Mouse (Mus musculus) spleen, embryonic (tissue): ENCODE results near the gene Gprin2.

Experiments used
- CTCF ChIA-PET: fragments of 350-600 bp; sonication (Branson Sonifier 250); formaldehyde crosslinking; loops from one replicate; lab custom pipeline; 2022; lab: Charles Lee

The Gprin2 gene

GRCm38 (mm10) chr14:34201231-34202035 is at the start of gene Gprin2:
Gene Gprin2, minus strand, starts transcription at chr14:34201653.
- CTCF ChIA-PET, result no interaction called here

DNA sequence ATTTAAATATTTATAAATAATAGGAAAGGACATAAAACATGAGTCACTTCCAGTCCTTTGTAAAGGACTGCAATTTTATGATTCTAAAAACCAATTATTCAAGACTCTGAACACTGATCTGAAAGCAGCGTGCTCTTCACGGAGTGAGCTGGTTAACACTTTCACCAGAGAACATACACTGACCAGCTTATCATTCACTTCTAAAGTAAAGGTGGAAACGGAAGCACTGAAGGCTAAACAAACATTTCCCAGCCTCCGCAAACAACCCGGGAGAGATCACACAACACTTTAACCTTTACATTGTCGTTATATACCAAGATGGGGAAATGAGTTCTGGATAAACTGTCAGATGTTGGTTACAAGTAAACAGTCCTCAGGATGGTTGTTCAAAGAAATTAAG is 39.2 kb upstream of the Gprin2 start:
- CTCF ChIA-PET, result no interaction called here

- CTCF ChIA-PET, result no interaction called here
Measured at GRCm38 (mm10) chr14:34240263-34240662, 38.8 kb upstream of the Gprin2 start.

DNA sequence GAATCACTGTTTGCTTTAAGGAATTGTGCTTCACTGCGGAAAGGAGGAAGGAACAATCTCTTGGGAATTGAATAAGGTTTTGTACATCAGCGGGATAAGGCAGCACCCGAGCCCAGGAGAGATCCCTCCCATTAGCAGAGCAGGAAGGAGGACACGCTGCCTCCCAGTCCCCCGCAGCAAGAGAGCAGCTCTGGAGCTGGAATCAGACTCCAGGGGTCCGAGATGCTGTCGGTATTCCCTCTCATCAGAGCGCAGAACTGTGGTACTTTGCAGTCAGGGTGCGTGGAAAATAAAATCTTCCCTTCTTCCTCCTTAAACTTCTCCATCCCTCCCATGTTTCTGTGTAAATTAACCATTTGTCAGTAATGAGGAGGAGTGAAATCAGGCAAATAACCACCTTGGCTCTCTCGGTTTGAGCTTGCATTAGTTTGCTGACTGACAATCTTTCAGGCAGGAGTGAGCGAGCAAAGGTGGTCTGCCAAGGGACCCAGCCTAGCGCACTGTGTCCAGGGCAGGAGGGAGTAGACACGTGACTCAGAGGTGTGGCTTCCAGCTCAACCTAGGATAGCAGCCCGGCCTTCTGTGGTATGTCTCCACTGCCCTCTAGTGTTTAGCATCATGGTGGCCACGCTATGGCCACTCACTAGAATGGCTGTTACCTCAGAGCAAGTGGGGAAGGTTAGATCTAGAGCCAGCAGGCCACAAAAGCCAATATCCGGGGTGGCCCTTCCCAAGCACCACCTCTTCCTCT is 33.4 kb upstream of the Gprin2 start:
- CTCF ChIA-PET, result no interaction called here

GRCm38 (mm10) chr14:34233846-34234245 is 32.4 kb upstream of the Gprin2 start:
- CTCF ChIA-PET, result no interaction called here

DNA sequence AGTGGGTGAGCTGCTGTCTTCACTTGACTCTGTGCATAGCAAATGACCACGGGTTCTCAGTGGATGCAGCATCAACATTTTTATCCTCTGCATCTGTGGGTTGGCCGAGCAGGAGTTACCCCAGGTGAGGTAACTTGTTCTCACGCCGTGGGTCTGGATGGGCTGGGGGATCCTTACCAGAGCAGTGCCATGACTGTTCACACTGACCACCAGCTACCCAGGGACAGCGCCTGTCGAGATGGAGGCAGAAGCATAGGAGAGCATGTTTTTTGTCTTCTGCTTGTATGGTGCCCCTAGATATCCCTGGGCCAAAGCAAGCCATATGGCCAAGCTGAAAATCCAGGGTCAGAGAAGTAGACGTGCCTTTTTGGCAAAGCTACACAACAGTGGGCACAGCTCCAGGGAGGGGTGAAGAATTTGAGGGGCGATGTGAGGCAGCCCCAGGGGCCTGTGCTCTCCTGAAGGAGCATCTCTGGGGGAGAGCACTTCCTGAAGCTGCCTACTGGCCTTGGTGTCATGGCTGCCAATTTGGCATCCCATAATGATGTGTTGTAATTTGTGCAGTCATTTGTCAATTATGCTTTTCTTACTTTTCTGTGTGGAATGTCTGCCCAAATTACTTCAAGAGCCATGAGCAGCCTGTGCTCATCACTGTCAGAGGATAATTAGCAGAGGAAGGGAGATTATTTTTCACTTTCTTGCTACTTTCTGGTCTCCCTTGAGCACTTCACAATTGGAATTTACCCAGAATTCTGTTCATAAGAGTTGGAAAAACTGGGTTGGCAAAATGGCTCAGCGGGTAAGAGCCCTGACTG is 31.6 kb upstream of the Gprin2 start:
- CTCF ChIA-PET, result no interaction called here

DNA sequence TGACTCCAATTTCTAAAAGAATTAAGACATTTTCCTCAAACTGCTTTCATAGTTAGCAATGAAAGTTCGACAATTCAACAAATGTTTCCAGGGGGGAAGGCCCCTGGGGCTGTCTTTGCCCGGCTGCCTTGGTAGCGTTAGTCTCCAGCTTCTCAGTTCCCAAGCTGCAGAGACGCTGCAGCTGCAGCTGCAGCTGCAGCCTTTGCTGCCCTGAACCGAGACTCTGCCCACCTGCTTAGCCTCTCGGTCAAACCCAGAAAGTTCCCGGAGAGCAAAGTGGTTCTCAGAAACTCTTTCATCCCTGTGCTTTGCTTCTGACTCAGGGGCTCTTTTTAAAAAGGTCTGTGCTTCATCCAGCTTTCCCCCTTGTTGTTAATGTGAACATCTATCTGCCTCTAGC is 30.9 kb upstream of the Gprin2 start:
- CTCF ChIA-PET, result no interaction called here

GRCm38 (mm10) chr14:34228830-34229506 is 27.5 kb upstream of the Gprin2 start:
- CTCF ChIA-PET, result no interaction called here

- CTCF ChIA-PET, result no interaction called here
Measured at GRCm38 (mm10) chr14:34227981-34228380, 26.5 kb upstream of the Gprin2 start.

DNA sequence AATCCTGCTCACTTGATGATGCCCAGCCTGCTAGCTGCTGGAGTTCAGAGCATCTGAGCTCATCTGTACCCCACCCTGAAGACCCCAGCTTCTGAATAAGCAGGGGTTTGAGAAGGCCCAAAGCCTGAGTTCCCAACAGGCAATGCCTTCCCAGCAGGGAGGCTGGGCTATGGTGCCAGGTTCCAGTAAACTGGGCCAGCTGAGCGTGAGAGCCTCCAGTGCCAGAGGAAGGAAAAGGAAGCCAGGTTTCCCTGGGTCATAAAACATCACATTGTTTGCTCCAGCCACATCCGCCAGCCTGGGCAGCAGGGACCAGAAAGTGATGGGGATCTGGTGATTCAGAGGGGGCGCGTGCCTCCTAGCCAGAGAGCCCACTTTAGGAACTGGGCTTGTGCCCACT is 25.1 kb upstream of the Gprin2 start:
- CTCF ChIA-PET, result no interaction called here

DNA sequence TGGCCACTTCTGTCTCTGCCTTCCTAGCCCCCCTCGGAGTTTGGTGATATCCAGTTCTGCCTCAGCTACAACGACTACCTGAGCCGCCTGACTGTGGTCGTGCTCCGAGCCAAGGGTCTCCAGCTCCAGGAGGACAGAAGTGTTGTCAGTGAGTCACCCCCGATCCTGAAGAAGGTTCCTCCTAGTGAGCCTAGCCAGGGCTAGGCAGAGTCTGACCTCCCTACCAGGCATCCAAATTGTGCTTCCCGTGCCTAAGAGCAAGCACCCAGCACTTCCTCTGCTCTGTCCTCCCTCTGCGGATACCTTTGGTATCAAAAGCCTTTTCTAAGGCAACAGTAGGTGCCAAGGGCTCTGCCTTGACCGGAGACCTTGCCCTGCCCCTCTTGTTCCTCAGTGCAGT is 24.5 kb upstream of the Gprin2 start:
- CTCF ChIA-PET, result no interaction called here

GRCm38 (mm10) chr14:34223362-34223898 is 22.0 kb upstream of the Gprin2 start:
- CTCF ChIA-PET, result no interaction called here

- CTCF ChIA-PET, result no interaction called here
Measured at GRCm38 (mm10) chr14:34221416-34222077, 20.1 kb upstream of the Gprin2 start.

- CTCF ChIA-PET, result no interaction called here
Measured at GRCm38 (mm10) chr14:34220426-34220825, 19.0 kb upstream of the Gprin2 start.

DNA sequence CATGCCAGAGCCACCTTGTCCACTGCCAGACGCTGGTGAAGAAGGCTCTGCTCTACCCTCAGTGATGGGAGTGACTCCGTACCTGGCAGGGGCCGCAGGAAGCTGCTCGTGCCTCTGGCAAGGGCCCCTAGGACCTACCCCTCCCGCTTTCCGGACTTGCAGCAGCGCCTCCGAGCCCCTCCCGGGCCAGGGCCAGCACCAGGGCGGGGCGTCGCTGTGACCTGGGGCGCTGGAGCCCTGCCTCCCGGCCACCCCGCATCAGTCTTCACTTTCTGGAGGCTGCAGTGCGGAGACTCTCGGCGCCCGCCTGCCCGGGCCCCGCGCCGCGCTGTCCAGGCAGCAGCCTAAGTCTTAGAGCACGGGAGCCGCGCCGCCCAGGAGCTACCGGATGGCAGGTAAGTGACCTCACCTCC is 18.3 kb upstream of the Gprin2 start:
- CTCF ChIA-PET, result no interaction called here

GRCm38 (mm10) chr14:34219295-34219694 is 17.8 kb upstream of the Gprin2 start, which contains the start of gene Syt15:
Gene Syt15, plus strand, starts transcription at chr14:34219595.
- CTCF ChIA-PET, result no interaction called here

- CTCF ChIA-PET, result no interaction called here
Measured at GRCm38 (mm10) chr14:34215451-34216127, 14.1 kb upstream of the Gprin2 start.

- CTCF ChIA-PET, result no interaction called here
Measured at GRCm38 (mm10) chr14:34209942-34210341, 8.5 kb upstream of the Gprin2 start.

DNA sequence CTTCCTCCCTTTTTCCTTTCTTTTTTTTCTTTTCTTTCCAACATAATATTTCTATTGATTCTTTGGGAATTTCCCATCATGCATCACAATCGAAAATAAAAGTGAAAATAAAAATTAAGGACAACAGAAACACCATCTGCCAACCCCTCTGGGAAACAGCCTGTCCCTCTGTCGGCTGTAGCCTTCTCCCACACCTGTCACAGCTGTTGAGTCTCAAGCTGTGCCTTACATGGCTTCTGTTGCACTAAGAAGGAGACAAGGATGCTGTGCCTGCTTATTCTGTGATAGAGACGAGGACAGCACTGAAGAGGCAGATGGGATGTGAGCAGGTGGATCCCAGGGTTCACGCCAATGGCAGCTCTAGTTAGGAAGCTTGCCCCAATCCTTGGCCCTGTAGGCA is 7.6 kb upstream of the Gprin2 start:
- CTCF ChIA-PET, result no interaction called here

- CTCF ChIA-PET, result no interaction called here
Measured at GRCm38 (mm10) chr14:34208651-34209050, 7.2 kb upstream of the Gprin2 start.
